Mouse (Mus musculus): ENCODE measurements around the gene Fto. TPM values are rescaled to one million over a fixed set of nuclear protein-coding genes. Genes with fewer than 3 reads are reported as not detected.

Fto gene
- polyA plus RNA-seq, 1 experiment from 2014 or later, result 19.9 TPM

GRCm38 (mm10) chr8:91317567-91318227, 4.4 kb downstream of the Fto start:
- no peak overlapping the region for H3K9ac ChIP-seq (ENCODE audit: low read depth, low read length)
- H3K27me3 ChIP-seq (ENCODE audit: control insufficient read depth, insufficient read depth, low read depth, low read length), result no peaks in the 10 kb centered on the region
- H3K36me3 ChIP-seq (ENCODE audit: control insufficient read depth, insufficient read depth), result no peaks in the 10 kb centered on the region
- no peaks in the 10 kb centered on the region for H3K9me3 ChIP-seq (replicated peaks; ENCODE audit: control insufficient read depth, low read length)
- 72% methylated on average over 5 of the region's 5 CpGs for WGBS (ENCODE audit: insufficient replicate concordance)
- H3K4me1 ChIP-seq (ENCODE audit: control insufficient read depth, low read depth, low read length), result peaks cover 2% of the 10 kb centered on the region
- no peak overlapping the region for H3K4me3 ChIP-seq (ENCODE audit: low read depth, low read length)
- no peak overlapping the region for H3K27ac ChIP-seq (ENCODE audit: low read length)
- H3K4me2 ChIP-seq (ENCODE audit: low read depth, low read length), result no peak overlapping the region
- ATAC-seq (ENCODE audit: low read depth), result no peak

- no peak for ATAC-seq (ENCODE audit: low read depth)
- no peak overlapping the region for H3K9ac ChIP-seq (ENCODE audit: low read depth, low read length)
- WGBS (ENCODE audit: insufficient replicate concordance), result 69% methylated on average over 7 of the region's 7 CpGs
- no peaks in the 10 kb centered on the region for H3K27me3 ChIP-seq (ENCODE audit: control insufficient read depth, insufficient read depth, low read depth, low read length)
- H3K27ac ChIP-seq (ENCODE audit: low read length), result no peak overlapping the region
- H3K36me3 ChIP-seq (ENCODE audit: control insufficient read depth, insufficient read depth), result no peaks in the 10 kb centered on the region
- H3K4me2 ChIP-seq (ENCODE audit: low read depth, low read length), result no peak overlapping the region
- no peaks in the 10 kb centered on the region for H3K9me3 ChIP-seq (replicated peaks; ENCODE audit: control insufficient read depth, low read length)
- H3K4me3 ChIP-seq (ENCODE audit: low read depth, low read length), result no peak overlapping the region
- H3K4me1 ChIP-seq (ENCODE audit: control insufficient read depth, low read depth, low read length), result no peaks in the 10 kb centered on the region; the same call in none of the 2 replicates
Measured at GRCm38 (mm10) chr8:91318938-91319729, 5.8 kb downstream of the Fto start.

GRCm38 (mm10) chr8:91323511-91323910, 10.2 kb downstream of the Fto start:
- Histone ChIP-seq H3K27ac (ENCODE audit: low read length) (no peak overlapping the region), H3K4me2 (ENCODE audit: low read depth, low read length) (no peak overlapping the region), H3K27me3 (ENCODE audit: control insufficient read depth, insufficient read depth, low read depth, low read length) (no peaks in the 10 kb centered on the region), H3K4me3 (ENCODE audit: low read depth, low read length) (no peak overlapping the region), H3K9me3 (replicated peaks; ENCODE audit: control insufficient read depth, low read length) (no peaks in the 10 kb centered on the region), H3K36me3 (ENCODE audit: control insufficient read depth, insufficient read depth) (no peaks in the 10 kb centered on the region), H3K4me1 (ENCODE audit: control insufficient read depth, low read depth, low read length) (no peaks in the 10 kb centered on the region), H3K9ac (ENCODE audit: low read depth, low read length) (no peak overlapping the region)
- no peak for ATAC-seq (ENCODE audit: low read depth)
- WGBS (ENCODE audit: insufficient replicate concordance), result 82% methylated on average over 7 of the region's 7 CpGs

- H3K27ac ChIP-seq (ENCODE audit: low read length), result no peak overlapping the region
- H3K4me1 ChIP-seq (ENCODE audit: control insufficient read depth, low read depth, low read length), result no peaks in the 10 kb centered on the region
- H3K4me3 ChIP-seq (ENCODE audit: low read depth, low read length), result no peak overlapping the region
- H3K9me3 ChIP-seq (replicated peaks; ENCODE audit: control insufficient read depth, low read length), result no peaks in the 10 kb centered on the region
- H3K27me3 ChIP-seq (ENCODE audit: control insufficient read depth, insufficient read depth, low read depth, low read length), result no peaks in the 10 kb centered on the region
- WGBS (ENCODE audit: insufficient replicate concordance), result 66% methylated on average over 9 of the region's 9 CpGs
- H3K9ac ChIP-seq (ENCODE audit: low read depth, low read length), result no peak overlapping the region
- ATAC-seq (ENCODE audit: low read depth), result peak; percentile 32; the same call in 1 of the 2 replicates
- H3K4me2 ChIP-seq (ENCODE audit: low read depth, low read length), result no peak overlapping the region
- H3K36me3 ChIP-seq (ENCODE audit: control insufficient read depth, insufficient read depth), result no peaks in the 10 kb centered on the region
Measured at GRCm38 (mm10) chr8:91324271-91324670, 10.9 kb downstream of the Fto start.

GRCm38 (mm10) chr8:91324916-91325315, 11.6 kb downstream of the Fto start:
- no peak overlapping the region for H3K27ac ChIP-seq (ENCODE audit: low read length)
- no peak overlapping the region for H3K4me2 ChIP-seq (ENCODE audit: low read depth, low read length)
- H3K27me3 ChIP-seq (ENCODE audit: control insufficient read depth, insufficient read depth, low read depth, low read length), result no peaks in the 10 kb centered on the region
- no peaks in the 10 kb centered on the region for H3K9me3 ChIP-seq (replicated peaks; ENCODE audit: control insufficient read depth, low read length)
- H3K4me1 ChIP-seq (ENCODE audit: control insufficient read depth, low read depth, low read length), result no peaks in the 10 kb centered on the region
- 79% methylated on average over 4 of the region's 4 CpGs for WGBS (ENCODE audit: insufficient replicate concordance)
- no peak overlapping the region for H3K9ac ChIP-seq (ENCODE audit: low read depth, low read length)
- no peak for ATAC-seq (ENCODE audit: low read depth)
- H3K36me3 ChIP-seq (ENCODE audit: control insufficient read depth, insufficient read depth), result no peaks in the 10 kb centered on the region
- no peak overlapping the region for H3K4me3 ChIP-seq (ENCODE audit: low read depth, low read length)

- Histone ChIP-seq H3K4me2 (ENCODE audit: low read depth, low read length) (no peak overlapping the region), H3K27me3 (ENCODE audit: control insufficient read depth, insufficient read depth, low read depth, low read length) (no peaks in the 10 kb centered on the region), H3K4me1 (ENCODE audit: control insufficient read depth, low read depth, low read length) (no peaks in the 10 kb centered on the region; the same call in 1 of the 2 replicates), H3K9me3 (replicated peaks; ENCODE audit: control insufficient read depth, low read length) (no peaks in the 10 kb centered on the region), H3K36me3 (ENCODE audit: control insufficient read depth, insufficient read depth) (no peaks in the 10 kb centered on the region), H3K27ac (ENCODE audit: low read length) (no peak overlapping the region), H3K9ac (ENCODE audit: low read depth, low read length) (no peak overlapping the region), H3K4me3 (ENCODE audit: low read depth, low read length) (no peak overlapping the region)
- ATAC-seq (ENCODE audit: low read depth), result no peak
- WGBS (ENCODE audit: insufficient replicate concordance), result 44% methylated on average over 3 of the region's 3 CpGs
Measured at GRCm38 (mm10) chr8:91326018-91326417, 12.7 kb downstream of the Fto start.

- WGBS (ENCODE audit: insufficient replicate concordance), result 81% methylated on average over 6 of the region's 6 CpGs
- Histone ChIP-seq H3K9me3 (replicated peaks; ENCODE audit: control insufficient read depth, low read length) (no peaks in the 10 kb centered on the region), H3K4me3 (ENCODE audit: low read depth, low read length) (no peak overlapping the region), H3K4me1 (ENCODE audit: control insufficient read depth, low read depth, low read length) (no peaks in the 10 kb centered on the region; the same call in 1 of the 2 replicates), H3K27me3 (ENCODE audit: control insufficient read depth, insufficient read depth, low read depth, low read length) (no peaks in the 10 kb centered on the region), H3K27ac (ENCODE audit: low read length) (no peak overlapping the region), H3K9ac (ENCODE audit: low read depth, low read length) (no peak overlapping the region), H3K4me2 (ENCODE audit: low read depth, low read length) (no peak overlapping the region), H3K36me3 (ENCODE audit: control insufficient read depth, insufficient read depth) (no peaks in the 10 kb centered on the region)
- ATAC-seq (ENCODE audit: low read depth), result no peak
Measured at GRCm38 (mm10) chr8:91326946-91327345, 13.6 kb downstream of the Fto start.

- Histone ChIP-seq H3K9me3 (replicated peaks; ENCODE audit: control insufficient read depth, low read length) (no peaks in the 10 kb centered on the region), H3K36me3 (ENCODE audit: control insufficient read depth, insufficient read depth) (no peaks in the 10 kb centered on the region), H3K27ac (ENCODE audit: low read length) (no peak overlapping the region), H3K4me2 (ENCODE audit: low read depth, low read length) (no peak overlapping the region), H3K27me3 (ENCODE audit: control insufficient read depth, insufficient read depth, low read depth, low read length) (no peaks in the 10 kb centered on the region), H3K9ac (ENCODE audit: low read depth, low read length) (no peak overlapping the region), H3K4me3 (ENCODE audit: low read depth, low read length) (no peak overlapping the region), H3K4me1 (ENCODE audit: control insufficient read depth, low read depth, low read length) (no peaks in the 10 kb centered on the region; the same call in 1 of the 2 replicates)
- no peak for ATAC-seq (ENCODE audit: low read depth)
- WGBS (ENCODE audit: insufficient replicate concordance), result 70% methylated on average over 11 of the region's 11 CpGs
Measured at GRCm38 (mm10) chr8:91327471-91328205, 14.3 kb downstream of the Fto start.

Measured in liver, embryonic 16.5 days (tissue).